Mouse (Mus musculus) liver, embryonic 14.5 days (tissue): ENCODE data around the gene Atrnl1.

Experiments used
- CTCF ChIP-seq: IDR thresholded peaks from 2 replicates; pipeline ENCODE4 v1.5.1; 2016; ENCODE audit warnings: antibody characterized with exemption, low read depth, control low read depth
- EP300 ChIP-seq: IDR thresholded peaks from 2 replicates; pipeline ENCODE4 v1.6.1; 2016; ENCODE audit warnings: antibody characterized with exemption, low read depth

DNA sequence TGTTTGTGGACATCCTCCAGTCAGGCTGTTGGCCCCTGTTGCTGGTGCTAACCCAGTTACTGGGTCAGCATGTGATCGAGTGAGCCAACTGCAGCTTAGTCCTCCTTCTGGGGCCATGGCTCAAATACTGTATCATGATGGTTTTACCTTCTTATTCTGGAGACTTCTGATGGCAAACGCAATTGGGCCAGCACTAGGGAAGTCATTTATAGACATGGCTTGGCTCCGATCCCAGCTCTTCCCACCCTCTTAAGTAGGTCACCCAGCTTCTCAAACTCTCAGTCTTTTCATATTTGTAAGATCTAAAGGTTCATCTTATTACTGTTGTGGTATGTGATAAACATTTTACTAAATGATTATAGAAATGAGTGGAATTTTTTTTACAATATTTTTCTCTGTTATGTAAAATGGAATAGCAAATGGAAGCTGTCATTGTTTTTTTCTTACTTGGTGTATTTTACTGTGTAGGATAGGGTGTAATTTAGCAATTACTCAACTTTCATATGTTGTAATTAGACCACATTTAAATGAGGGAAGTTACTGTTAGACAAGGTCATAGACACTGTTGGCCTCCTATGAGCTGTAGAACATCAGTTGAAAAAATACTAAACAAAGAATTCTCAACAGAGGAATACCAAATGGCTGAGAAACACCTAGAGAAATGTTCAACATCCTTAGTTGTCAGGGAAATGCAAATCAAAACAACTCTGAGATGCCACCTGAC, 171.7 kb downstream of the Atrnl1 start:
- TF ChIP-seq CTCF (no peak), EP300 (no peak)
